Mouse (Mus musculus) ES-Bruce4 (cell line): ENCODE results near the gene Erfe.

Experiments used
- CTCF ChIP-seq: IDR thresholded peaks from one replicate; pipeline ENCODE4 v1.8.1; 2011; ENCODE audit warnings: low read depth, low read length
- EP300 ChIP-seq: IDR thresholded peaks from 2 replicates; pipeline ENCODE4 v1.6.1; 2011; ENCODE audit warnings: low read depth, low read length; ENCODE audit not compliant: insufficient read depth
- POLR2A ChIP-seq: IDR thresholded peaks from one replicate; pipeline ENCODE4 v1.8.1; 2011; ENCODE audit warnings: low read length; ENCODE audit not compliant: insufficient read depth

GRCm38 (mm10) chr1:91317656-91318055 lies 48.6 kb upstream of the Erfe start:
- TF ChIP-seq POLR2A (no peak), CTCF (no peak), EP300 (no peak)
